Mouse (Mus musculus): Measurements from ENCODE around the gene Syne2.

- no peak for TF ChIP-seq GATA1 (IDR thresholded peaks at IDR 0.05; ENCODE audit: borderline replicate concordance, low read length)
- no peak for TF ChIP-seq FLI1 (IDR thresholded peaks at IDR 0.05; ENCODE audit: low read length)
These were observed 34.5 kb downstream of the Syne2 start for GRCm38 (mm10) chr12:75852384-75852783.

Measured in megakaryocyte, embryonic 14.5 days (primary cell).